Mouse (Mus musculus) retina, adult 2 months (tissue): ENCODE results near the gene Cd84.
A peak's percentile ranks its signal among the peaks of the same experiment; 100 is the strongest.
"Not testable (repeated sequence)": the region's sequence is repeated elsewhere in the genome, so short reads cannot be mapped to it uniquely, and the experiment has no call there.

Source experiments
- DNase-seq: peaks from one replicate; pipeline ENCODE4 v3.0.0-alpha.2; 2012; ENCODE audit warnings: low read depth, low spot score

Cd84 gene

GRCm38 (mm10) chr1:171839488-171839887 lies at the start of gene Cd84:
TSS of gene Cd84 (plus strand) at chr1:171839697.
- DNase-seq = no peak

GRCm38 (mm10) chr1:171791491-171791890 lies 48.0 kb upstream of the Cd84 start:
- DNase-seq = no peak

- no peak for DNase-seq
Observed at GRCm38 (mm10) chr1:171796185-171796584, 43.3 kb upstream of the Cd84 start.

GRCm38 (mm10) chr1:171797840-171798239 lies 41.7 kb upstream of the Cd84 start:
- DNase-seq = no peak

GRCm38 (mm10) chr1:171799648-171800047 lies 39.8 kb upstream of the Cd84 start:
- DNase-seq = no peak

GRCm38 (mm10) chr1:171811048-171811447 lies 28.4 kb upstream of the Cd84 start:
- DNase-seq = not testable (repeated sequence)

GRCm38 (mm10) chr1:171815545-171816439 lies 23.7 kb upstream of the Cd84 start:
- peak; percentile 18 for DNase-seq

GRCm38 (mm10) chr1:171816991-171817390 lies 22.5 kb upstream of the Cd84 start:
- no peak for DNase-seq

- DNase-seq = no peak
Observed at GRCm38 (mm10) chr1:171821331-171821730, 18.2 kb upstream of the Cd84 start.

GRCm38 (mm10) chr1:171825462-171825861 lies 14.0 kb upstream of the Cd84 start:
- DNase-seq = no peak

- peak; percentile 4 for DNase-seq
Observed at GRCm38 (mm10) chr1:171826164-171826563, 13.3 kb upstream of the Cd84 start.

GRCm38 (mm10) chr1:171827674-171828073 lies 11.8 kb upstream of the Cd84 start:
- DNase-seq = no peak

- no peak for DNase-seq
Observed at GRCm38 (mm10) chr1:171840450-171841023, 1.0 kb downstream of the Cd84 start.

- DNase-seq = no peak
Observed at GRCm38 (mm10) chr1:171845035-171845754, 5.7 kb downstream of the Cd84 start.

- DNase-seq = no peak
Observed at GRCm38 (mm10) chr1:171848201-171848600, 8.7 kb downstream of the Cd84 start.

GRCm38 (mm10) chr1:171848757-171849156 lies 9.3 kb downstream of the Cd84 start:
- DNase-seq = no peak

GRCm38 (mm10) chr1:171849454-171849853 lies 10.0 kb downstream of the Cd84 start:
- no peak for DNase-seq

- DNase-seq = no peak
Observed at GRCm38 (mm10) chr1:171865467-171865866, 26.0 kb downstream of the Cd84 start.

- no peak for DNase-seq
Observed at GRCm38 (mm10) chr1:171886989-171887388, 47.5 kb downstream of the Cd84 start.

GRCm38 (mm10) chr1:171895364-171895763 lies 55.9 kb downstream of the Cd84 start, which contains the start of gene Gm10521:
TSS of gene Gm10521 (plus strand) at chr1:171895664.
- not testable (repeated sequence) for DNase-seq

GRCm38 (mm10) chr1:171904011-171904410 lies 64.5 kb downstream of the Cd84 start:
- DNase-seq = no peak
